Mouse (Mus musculus): ENCODE data around the gene C2cd4a. TPM values are rescaled to one million over a fixed set of nuclear protein-coding genes. Genes with fewer than 3 reads are reported as not detected.

Gene C2cd4a
- polyA plus RNA-seq, 2 experiments from 2014 or later, result not detected

DNA sequence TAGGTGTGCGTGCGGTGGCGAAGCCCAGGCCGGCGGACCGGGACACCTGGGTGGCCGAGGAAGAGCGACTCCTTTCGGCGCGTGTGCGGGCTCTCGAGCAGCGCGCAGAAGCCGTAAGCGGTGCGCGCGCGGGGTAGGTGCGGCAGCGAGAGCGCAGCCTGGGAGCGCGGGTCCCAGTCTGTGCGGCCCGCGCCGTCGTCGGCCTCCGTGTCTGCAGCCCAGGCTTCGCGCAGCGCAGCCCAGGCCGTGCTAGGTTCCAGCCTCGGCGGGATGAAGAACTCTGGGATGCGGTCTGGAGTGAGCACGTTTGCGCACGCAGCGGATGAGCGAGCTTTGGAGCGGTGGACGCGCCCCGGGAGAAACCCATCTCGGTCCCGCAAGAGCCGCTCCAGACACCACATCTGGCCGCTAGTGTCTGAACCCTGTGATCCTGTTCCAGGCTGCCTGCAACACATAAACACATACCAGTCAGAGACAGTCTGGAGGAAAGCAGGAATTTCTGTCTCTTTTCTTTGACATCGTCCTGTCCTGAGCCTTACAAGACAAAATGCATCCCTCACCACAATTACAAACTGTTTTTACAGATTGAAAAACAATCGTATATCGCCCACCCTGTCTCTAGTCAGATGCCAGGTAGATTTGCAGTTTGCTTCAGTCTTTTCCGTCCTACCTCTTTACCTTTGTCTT, 628 bp downstream of the C2cd4a start:
- no peak for ATAC-seq

DNA sequence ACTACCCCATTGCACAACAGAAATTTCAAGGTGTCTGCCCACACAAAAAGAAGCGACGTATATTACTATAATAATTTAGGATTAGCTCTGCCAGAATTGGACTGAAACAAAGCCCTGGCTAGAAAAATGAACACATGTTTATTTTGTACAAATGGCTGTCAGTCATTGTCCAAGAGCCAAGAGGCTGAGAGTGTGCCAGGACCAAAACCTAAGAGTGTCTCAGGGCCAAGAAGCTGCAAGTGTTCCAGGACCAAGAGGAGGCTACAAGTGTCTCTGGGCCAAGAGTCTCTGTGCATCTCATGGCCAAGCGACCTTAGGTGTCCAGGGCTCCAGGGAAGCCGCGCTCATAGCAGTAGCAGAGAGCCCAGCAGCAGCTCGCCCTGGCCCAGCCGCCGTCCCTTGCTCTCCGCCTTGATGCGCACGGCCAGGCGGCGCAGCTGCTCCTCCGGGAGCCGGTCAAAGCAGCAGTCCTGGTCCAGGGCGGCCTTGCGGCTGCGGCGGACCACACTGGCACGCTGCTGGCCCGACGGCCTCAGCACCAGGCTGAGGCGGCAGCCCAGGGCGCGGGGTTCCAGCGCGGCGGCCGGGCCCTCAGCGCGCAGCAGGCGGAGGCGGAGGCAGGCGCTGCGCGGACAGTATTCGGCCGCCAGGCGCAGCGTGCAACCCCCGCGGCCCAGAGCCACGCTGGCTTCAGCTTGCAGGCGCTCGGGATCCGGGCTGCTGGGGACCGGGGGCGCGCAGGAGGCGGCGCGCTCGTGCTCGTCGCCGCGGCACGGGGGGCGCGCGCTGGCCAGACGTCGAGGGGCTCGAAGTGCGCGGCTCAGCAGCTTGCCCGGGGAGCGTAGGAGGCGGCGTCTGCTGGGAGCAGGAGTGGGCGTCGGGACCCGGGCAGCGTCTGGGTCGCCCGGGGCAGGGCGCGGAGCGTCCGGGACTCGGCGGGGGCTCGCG, 1.4 kb downstream of the C2cd4a start:
- peak; percentile 20 for ATAC-seq

DNA sequence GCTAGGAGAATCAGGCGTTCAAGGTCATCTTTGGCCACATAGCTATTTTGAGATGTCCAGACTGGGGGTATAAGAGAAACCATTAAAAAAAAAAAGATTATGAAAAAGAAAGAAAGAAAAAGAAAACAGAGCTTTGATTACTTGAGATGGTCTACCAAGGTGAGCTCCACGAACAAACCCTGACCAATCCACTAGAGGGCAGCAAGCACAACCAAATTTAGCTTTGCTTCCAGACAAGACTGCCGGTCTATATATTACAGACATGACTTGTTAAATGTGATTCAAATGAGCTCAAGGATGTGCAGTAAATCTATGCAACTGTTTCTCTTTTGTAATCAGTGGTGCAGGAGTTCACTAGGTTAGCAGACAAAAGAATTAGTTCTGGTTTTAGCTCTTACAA, 3.9 kb downstream of the C2cd4a start:
- peak; percentile 77 for ATAC-seq

DNA sequence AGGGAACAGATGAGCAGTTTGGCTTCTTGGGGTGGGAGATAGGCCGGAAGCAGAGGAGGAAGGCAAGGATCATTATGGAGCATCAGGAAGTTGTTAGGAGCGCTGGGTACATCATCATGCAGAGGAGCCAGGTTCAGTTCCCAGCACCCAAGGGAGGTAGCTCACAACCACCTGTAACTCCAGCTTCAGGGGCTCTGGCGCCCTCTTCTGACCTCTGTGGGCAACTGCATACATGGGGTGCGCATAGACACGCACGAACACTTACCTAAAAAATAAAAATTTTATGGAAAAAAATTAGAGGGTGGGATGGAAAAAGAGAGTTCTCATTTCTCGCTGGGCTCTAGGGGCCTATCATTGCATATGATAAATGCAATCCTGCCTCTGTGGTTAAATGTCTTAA, 6.6 kb downstream of the C2cd4a start:
- no peak for ATAC-seq

DNA sequence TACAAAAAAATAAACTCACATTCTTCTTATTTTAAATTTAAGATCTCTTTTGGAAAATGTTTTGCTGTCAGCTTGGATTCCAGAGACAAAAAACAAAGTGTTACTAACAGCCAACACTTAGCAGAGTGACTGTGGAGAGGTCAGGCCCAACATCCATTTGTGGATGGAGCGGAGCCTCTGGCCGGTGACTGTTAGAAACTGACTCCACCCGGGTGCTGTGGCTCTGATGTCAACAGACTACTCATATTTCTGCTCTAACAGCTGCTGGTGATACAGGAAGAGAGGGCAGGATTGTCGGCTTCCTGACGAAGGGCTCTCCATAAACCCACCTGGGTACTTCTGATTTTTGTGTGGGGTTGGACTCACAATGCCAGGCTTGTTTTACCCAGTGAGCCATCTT, 9.0 kb downstream of the C2cd4a start:
- ATAC-seq, result no peak

DNA sequence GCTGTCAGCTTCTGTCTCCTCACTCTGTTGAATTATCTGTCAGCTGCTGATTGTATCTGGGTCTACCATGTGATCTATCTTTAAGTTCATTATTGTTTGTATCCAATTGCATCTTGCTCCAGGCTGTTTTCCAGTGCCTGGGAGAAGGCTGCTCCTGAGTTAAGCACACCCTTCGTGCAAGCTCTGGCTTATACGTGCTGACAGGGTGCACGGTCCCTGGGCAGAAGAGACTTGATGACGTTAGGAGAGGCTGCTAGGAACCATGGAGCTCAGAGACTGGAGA, 13.5 kb downstream of the C2cd4a start:
- ATAC-seq, result no peak

DNA sequence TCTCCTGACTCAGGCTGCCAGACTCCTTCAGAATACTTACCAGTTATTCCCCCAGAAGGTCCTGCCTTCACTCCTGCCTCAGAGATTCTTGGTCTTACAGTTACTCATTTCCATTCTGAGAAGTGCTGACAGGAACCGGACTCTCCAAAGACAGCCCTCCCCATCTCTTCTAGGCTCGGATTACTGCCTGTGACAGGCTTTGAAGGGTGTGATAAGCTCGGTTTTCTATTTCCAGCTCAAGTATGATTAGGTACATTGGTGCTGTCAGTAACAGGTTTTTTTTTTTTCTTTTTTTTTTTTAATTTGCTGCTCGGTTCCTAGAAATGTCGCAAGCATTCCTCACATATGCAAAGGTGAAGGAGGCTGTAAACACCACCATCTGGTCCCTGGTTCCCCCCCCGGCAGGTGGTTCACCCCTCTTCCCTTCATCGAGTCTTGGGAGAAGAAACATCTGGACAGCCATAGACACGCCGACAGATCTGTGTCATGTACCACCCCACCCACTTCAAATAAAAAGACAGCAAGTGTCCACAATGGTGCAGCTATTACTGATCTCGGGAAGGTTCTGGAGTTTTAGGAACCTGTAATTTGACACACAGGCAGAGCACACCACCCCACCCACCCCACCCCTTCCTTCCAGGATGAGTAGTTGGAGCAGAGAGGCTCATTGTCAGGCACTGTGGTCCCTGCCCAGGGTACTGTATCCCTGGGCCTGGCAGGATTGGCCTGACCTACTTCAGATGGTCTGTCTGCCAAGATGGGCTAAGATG, 14.0 kb downstream of the C2cd4a start:
- no peak for ATAC-seq

DNA sequence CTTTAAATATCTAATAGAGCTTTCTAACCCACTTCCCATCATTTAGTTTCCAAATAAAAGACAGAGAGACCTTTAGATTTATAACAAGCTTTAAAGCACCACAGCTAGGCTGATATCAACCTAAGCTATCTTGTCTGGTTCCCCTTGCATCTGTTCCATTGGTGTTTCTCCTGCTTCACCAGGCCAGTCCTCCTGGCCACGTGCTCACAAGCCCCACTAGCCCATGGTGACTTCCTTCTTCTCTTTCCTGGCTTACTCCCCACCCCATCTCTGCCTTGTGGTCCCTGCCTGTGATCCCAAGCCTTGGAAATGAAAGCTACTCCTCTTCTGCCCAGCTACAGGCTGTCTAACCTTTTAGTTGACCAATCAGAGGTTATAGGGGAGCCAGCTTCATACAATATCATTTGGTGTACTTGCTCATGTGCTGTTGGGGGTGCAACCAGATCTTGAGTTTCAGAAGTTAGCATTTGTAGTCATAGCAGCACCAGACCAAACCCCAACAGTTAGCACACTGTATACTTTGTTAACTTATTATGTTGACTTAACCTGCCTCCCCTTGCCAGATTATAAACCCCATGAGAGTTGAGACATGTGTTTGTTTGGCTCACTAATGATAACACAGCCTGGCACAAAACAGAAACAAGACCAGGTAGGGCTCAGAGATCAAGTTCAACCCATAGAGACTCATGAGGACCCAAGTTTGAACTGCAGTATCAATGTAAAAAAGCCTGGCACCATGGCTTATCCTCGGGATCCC, 15.8 kb downstream of the C2cd4a start:
- ATAC-seq, result no peak

DNA sequence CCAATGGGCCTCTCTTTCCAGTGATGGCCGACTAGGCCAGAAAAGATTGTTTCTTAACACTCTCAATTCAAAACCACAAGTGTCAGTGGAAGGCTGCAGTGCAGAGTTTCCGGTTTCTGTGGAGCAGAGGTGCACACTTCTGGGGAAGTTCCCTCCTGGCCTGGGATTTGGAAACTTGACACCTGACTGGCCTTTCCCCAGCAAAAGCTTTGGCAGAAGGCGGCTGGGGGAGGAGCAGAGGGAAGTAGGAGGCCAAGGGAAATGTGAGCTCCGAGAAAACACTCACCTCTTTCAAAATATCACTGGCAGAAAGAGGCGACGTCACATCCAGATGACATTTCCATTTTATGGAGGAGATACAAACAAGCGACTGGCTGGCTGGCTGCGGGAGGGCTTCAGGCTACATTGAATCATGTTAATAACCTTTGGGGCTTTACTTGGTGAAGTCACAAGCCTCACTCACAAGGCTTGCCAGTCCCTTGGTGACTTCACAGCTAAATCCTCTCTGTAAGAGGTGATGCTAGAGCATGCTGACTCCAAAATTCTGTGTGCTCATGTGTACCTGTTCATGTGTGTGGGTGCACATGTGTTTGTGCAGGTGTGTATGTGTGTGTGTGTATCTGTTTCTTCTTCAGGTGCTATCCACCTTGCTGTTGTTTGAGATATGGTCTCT, 18.3 kb downstream of the C2cd4a start:
- ATAC-seq, result peak; percentile 90

DNA sequence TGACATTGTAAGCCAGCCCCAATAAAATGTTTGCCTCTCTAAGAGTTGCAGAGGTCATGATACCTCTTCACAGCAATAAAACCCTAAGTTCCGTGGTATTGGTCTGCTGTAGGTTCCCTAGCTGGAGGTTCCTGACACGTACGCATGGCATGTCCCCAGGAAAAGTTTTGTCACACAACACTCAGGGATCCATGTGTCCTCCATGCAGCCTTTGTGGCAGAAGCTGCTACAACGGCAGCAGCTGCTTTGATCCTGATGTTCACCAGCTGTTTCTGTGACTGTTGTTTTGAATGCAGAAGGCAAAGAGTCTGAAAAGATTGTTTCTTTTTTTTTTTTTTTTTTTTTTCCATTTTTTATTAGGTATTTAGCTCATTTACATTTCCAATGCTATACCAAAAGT, 19.0 kb downstream of the C2cd4a start:
- ATAC-seq, result no peak

DNA sequence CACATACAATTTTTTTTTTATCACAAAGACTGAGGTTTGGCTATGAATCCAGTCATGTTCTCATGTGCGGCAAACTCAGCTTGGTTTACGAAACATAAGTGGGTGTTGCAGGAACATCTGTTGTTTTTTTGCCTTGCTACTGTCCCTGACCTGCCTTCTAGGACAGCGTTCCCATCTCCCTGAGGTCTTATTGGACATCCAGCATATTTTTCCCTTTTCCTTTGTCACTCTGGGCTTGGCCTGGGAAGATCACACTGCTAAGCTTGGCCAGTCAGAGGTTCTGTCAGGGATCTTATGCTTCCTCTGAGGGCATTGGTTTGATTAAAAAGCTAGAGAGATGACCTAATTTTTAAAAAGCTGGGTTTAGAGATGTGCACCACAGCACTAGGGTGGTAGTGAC, 21.0 kb downstream of the C2cd4a start:
- no peak for ATAC-seq

DNA sequence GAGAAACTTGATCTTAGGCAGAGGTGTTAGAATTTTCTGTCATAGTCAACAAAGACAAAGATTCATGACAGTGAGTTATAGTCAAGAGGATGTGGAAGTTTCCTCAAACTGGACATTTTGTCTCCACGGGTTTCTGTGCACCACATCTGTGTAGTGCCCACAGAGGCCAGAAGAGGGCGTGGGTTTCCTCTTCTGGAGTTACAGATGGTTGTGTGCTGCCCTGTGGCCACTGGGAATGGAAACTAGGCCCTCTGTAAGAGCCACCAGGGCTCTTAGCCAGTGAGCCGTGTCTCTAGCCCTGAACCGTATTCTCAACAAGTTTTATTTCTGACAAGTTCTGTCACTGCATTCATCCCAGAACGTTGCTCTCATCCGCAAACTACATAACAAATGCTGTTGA, 21.6 kb downstream of the C2cd4a start:
- no peak for ATAC-seq

DNA sequence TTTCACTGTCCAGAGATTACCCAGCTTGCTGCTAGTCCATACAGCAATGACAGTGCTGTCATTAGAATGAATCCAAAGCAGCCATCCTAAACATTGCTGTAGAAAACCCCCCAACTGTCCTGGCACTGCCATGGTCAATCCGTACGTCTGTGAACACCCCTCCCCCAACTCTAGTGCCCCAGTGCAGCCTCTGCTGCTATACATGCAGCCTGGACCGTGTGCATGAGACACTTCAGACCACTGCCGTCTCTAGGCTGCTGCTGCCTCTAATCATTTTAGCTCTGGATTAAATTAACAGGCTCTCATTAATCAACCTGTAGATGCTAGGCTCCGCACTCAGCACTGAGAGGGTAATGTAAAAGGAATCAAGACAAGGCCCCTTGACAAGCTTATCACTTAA, 25.1 kb downstream of the C2cd4a start:
- no peak for ATAC-seq

DNA sequence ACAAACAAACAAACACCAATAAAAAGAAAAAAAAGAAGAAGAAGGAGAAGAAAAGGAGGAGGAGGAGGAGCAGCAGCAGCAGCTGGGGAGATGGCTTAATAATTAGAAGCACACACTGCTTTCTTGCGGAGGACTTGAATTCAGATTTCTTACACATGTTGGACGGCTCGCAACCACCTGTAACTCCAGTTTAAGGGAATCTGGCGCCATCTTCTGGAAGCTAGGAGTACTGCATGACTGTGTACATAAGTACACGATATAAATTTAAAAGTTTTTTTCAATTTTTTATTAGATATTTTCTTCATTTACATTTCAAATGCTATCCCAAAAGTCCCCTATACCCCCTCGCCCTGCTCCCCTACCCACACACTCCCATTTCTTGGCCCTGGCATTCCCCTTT, 29.9 kb downstream of the C2cd4a start:
- ATAC-seq, result no peak

DNA sequence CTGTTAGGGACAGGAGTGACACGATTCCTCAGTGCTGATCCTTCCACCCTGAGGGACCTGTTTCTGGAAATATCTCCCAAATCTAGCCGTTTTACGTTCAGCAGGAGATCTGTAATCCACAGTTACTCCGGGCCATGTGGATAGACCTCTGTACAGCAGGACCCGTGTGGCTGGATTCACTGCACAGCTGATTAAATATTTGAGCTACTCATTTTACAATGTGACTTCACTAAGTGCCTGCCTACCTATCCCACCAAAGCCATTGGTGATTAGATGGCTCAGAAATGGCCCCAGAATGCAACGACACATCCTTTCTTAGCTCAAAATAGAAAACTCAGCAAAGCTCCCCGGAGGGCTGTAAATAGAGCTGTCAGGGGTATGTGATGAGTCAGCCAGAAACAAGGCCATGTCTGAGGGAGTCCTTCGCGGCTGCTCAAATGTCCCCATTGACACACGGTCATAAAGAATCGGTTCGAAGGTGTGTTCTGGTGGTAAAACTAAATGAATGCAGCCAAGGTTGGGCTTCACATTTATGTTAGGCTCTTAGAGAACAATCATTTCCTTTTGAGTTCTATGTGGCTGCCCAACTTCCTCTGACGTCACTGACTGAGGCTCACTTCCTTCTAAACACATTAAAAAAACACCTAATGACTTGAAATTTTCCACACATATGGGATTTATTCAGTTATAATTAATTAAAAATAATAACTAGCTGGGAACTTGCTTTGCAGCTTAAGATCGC, 32.9 kb downstream of the C2cd4a start:
- ATAC-seq, result peak; percentile 96

DNA sequence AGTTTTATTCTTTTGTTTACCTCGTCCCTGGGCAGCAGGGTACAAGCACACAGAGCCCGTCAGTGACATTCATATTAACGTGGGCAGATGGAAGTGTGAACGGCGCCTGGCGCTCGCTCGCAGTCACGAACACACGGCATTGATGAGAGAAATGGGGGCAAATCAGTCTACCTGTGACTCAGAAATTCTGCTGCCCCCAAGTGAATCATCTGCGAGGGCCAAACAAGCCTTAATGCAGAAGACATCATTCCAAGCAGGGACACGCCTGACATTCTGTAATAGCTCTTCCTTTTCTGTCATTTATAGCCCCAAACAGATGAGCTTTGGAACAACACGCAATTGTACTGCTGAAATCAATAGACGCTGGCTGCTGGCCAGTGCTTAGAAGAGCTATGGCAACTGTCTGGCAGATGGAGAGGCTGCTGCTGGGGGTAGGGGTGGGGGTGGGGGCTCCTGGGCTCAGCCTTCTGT, 36.9 kb downstream of the C2cd4a start:
- ATAC-seq, result no peak

DNA sequence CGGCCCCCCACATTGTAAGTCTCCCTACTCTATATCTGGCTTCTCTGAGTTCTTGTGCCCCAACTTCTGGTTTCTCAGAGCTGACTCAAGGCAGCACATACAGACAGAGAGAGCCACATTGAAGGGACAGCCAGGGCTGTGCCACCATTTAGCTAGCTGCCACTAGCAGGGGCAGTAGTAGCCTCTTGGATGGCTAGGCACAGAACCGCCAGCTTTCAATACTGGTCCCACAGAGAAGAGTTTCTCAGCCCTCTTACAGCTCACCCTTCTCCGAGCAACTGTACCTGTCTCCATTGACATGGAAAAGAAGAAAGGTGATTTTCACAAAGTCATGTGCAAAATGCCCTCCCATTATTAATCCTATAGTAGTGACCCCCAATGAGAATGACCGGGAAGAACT, 37.5 kb downstream of the C2cd4a start:
- no peak for ATAC-seq

DNA sequence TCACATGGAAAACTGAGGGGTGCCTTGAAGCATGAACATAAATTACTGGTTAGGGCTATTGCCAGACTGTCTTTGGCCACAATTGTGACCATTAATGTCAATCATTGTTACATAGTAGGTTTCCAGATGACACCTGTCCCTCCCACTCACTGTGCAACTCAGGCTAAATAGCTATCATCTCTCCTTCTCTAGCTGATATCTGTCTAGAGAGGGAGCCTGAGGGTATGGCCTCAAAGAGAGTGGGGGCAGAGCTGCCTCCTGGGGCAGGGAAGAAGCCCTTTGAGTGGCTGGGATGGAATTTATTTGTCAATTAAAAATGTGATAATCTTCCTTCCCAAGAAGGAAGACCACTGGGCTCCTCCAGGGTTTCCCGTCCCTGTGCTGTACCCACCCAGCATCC, 37.9 kb downstream of the C2cd4a start:
- no peak for ATAC-seq

DNA sequence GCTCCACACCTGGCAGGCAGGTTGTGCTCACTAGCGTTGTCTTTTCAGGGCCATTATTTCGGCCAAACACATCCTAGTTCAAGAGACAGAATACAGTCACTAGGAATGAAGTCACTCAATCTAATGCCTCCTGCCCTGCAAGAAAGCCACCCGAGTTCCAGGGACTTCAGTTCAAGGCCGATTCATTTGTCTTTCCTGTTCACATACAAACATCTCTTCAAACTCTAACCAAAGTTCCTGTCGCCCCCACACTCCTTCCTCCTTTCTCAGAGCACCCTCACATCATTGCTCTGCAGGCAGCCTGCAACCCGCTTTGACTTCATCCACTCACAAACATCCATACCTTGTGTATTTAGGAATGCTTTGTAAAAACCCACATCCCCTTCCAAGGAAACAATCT, 38.6 kb downstream of the C2cd4a start:
- peak; percentile 59 for ATAC-seq

DNA sequence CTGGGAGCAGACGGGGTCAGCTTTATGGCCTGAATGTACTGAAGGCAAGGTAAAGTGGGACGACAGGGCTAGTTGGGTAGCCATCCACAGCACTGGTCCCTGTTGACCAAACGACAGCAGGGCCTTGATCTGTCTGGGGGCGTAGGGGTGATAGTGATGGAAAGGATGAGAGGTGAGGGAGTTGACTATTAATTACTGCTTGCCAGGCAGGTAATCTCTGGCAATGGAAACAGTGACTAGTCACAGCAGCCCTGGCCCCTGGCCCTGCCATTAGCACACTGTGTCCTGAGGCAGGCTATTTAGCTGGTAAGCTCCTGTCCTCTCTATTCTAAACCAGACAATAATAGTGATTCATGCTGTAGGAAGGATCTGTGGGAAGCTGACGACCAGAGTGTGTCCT, 39.7 kb downstream of the C2cd4a start:
- ATAC-seq, result peak; percentile 69

DNA sequence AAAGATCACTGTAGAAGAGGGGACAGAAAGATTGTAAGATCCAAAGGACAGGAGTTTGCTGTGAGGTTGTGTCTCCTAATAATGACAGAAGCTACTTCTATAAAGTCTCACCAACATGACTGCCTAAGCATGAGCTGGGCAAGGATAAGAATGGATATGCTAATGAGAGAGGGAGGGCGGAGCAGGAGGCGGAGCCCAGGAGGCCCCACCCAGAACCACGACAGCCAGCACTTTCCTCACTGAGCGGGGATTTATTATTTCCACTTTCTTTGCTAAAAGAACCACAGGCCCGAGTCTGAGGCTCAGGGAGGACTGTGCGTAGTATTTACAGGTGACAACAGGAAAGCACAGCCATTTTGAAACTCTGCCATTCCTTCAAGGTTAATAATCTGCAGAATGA, 44.5 kb downstream of the C2cd4a start:
- no peak for ATAC-seq
